Mouse (Mus musculus) ovary, postnatal 36 days (tissue): ENCODE measurements at regions not wholly inside any gene's neighbourhood (a gene's known extent, or its start where the extent isn't known, plus 50 kb on each side); places are given as distances from the start of the nearest gene placed in this dataset.
A peak's percentile ranks its signal among the peaks of the same experiment; 100 is the strongest.

Source experiments
- DNase-seq: peaks from one replicate; pipeline ENCODE4 v3.0.0; 2022; ENCODE audit warnings: low spot score, mixed read lengths

- no peak for DNase-seq
These were observed 1130.1 kb upstream of the Gulo start for GRCm38 (mm10) chr14:67139152-67139551.

GRCm38 (mm10) chr14:67136141-67136498, 1127.1 kb upstream of the Gulo start:
- DNase-seq: no peak

GRCm38 (mm10) chr14:67135221-67136140, 1126.5 kb upstream of the Gulo start:
- peak; percentile 51 for DNase-seq

- DNase-seq: no peak
These were observed 1124.2 kb upstream of the Gulo start for GRCm38 (mm10) chr14:67133221-67133620.

GRCm38 (mm10) chr14:67127118-67127517, 1118.1 kb upstream of the Gulo start:
- DNase-seq: no peak

- DNase-seq: no peak
These were observed 1117.2 kb upstream of the Gulo start for GRCm38 (mm10) chr14:67126254-67126653.

- DNase-seq: no peak
These were observed 1114.3 kb upstream of the Gulo start for GRCm38 (mm10) chr14:67123300-67123699.
